Mouse (Mus musculus): ENCODE results near the gene Pgk1. TPM values are rescaled to one million over a fixed set of nuclear protein-coding genes. Genes with fewer than 3 reads are reported as not detected.
A peak's percentile ranks its signal among the peaks of the same experiment; 100 is the strongest.
"Not testable (repeated sequence)": the region's sequence is repeated elsewhere in the genome, so short reads cannot be mapped to it uniquely, and the experiment has no call there.

Gene Pgk1
- total RNA-seq (2021) = 100 to 1,000 TPM; 310 to 357 TPM
- long read RNA-seq, transcript Pgk1-201 (11 exons, 1,825 nt) = major isoform, 265 of 288 reads
- long read RNA-seq, partial matches to known transcripts = 22 of 288 reads
- long read RNA-seq, other reads (novel, unspliced or antisense) = 1 of 288 reads

DNA sequence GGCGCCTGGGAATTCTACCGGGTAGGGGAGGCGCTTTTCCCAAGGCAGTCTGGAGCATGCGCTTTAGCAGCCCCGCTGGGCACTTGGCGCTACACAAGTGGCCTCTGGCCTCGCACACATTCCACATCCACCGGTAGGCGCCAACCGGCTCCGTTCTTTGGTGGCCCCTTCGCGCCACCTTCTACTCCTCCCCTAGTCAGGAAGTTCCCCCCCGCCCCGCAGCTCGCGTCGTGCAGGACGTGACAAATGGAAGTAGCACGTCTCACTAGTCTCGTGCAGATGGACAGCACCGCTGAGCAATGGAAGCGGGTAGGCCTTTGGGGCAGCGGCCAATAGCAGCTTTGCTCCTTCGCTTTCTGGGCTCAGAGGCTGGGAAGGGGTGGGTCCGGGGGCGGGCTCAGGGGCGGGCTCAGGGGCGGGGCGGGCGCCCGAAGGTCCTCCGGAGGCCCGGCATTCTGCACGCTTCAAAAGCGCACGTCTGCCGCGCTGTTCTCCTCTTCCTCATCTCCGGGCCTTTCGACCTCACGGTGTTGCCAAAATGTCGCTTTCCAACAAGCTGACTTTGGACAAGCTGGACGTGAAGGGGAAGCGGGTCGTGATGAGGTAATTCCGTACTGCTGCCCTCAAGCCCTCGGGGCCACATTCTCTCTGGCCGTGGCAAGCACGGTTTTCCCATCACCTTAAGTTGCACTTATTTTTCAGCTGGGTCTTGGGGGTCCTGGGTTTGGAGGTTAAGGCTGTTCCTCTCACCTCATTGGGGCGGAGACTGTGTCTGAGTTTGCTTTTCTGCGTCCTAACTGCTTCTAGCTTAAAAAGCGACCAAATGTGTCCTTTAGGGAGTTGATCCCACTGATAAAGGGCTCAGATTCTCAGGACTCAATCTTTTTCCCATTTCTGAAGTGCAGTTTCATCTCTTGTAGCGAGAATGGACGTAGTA is at the start of gene Pgk1:
Gene Pgk1, plus strand, starts transcription at position 388 of the 937 bp plus-strand sequence.
- DNase-seq (ENCODE audit: low spot score in 2 of 2) = peak; percentile 78 to 84

DNA sequence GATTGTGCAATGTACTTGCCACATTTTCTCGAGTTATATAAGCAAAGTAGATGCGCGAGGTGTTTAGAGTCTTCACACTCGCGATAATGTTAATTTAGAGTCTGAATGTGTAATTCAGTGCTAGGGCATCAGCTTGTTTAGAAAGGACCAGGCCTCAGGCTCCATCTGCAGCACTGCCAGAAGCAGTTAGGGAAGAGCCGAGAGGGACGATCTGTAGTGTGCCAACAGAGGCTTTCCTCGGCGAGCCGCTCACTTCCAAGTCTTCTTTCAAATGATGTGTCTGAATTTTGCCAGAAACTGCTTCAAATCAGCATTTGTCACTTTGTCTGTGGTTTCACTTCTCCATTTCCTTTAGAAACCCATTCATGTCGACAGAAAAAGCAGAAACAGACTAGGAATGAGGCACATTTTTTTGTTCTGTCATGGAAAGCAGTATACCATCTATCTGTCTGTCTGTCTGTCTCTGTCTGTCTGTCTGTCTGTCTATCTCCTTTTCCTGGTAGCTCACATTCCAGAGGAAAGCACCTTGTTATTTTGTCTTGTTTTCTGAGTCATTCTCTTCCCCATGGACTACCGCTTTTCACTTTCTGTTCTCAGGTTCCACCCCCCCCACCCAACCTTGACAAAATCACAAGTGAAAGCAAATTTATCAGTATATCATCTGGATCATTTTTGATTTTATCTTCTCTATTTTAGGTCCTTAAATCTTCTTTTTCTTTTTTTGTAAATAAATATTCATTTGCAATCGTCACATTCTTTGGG is 47.4 kb upstream of the Pgk1 start:
- DNase-seq (ENCODE audit: low spot score in 2 of 2) = no peak

DNA sequence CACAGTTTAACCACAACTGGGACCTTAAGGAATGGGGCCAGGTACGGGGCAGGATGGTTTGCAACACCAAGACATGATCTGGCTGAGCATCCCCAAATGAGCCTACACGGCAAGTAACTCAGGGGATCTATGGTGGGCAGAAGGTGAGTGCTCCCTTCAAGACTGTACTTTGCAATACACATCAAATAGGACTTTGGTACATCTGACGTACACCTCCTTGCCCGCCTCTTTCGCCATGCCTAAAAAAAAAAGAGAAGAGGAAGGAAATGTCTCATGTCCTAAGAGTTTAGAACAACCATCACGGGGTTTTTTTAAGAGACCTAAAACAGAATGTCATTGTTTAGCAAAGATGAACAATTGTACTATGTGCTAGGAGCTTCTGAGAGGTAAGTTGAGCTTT is 44.0 kb upstream of the Pgk1 start, which contains the start of gene Tlr13:
Gene Tlr13, plus strand, starts transcription at position 269 of the 400 bp plus-strand sequence.
- no peak for DNase-seq (ENCODE audit: low spot score in 2 of 2)

DNA sequence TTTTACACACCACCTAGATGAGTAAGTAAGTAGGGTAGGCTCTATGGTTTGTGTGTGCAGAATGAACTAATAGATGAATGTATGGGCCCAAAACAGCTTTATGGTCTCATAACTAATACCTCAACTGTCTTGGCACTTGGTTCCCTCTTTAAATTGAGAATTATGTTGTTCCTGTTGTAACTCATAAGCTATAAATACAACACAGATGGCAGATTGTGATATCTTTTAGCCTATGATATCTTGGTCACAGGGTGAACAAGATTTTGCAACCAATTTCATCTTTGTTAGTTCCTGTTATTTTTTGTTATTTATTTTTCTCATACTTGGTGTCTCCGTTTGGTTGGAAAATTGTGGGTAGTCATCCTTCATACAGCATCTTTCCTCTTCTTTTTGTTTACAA is 38.7 kb upstream of the Pgk1 start:
- DNase-seq (ENCODE audit: low spot score in 2 of 2) = no peak

DNA sequence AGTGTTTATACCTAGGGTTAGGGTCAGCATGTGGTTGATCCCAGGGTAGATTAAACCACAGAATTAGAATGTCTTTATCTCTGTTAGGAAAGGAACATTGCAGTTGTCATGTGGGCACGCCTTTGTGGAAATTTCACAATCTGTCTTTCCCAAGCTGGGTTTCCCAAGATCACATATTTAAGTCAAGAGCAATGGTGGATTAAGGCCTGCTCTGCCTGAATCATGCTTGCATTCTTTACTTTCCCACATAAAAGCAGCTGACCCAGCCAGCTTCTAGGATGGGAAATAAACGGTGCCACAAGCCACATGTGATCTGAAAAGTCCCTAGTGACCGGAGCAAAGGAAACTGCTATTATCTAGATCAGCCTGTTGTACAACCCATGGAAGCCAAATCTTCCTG is 37.4 kb upstream of the Pgk1 start:
- no peak for DNase-seq (ENCODE audit: low spot score in 2 of 2)

DNA sequence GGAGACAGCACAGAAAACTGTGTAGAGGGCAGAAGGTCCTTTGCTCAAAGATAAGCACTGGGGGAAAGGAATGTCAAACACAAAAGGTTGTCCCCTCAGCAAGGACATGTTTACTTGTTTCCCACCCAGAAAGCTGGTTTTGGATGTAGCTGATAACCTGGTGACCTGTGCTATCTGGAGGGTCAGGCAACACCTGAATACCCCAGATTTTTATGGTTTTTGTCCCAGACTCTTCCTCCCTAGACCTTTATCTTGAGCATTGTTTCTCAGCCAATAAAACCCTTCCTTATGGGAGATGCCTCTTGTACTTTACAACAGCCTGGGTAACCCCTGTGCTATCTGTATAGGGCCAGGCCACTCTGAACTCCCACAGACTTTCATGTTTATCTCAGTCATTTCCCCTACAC is 32.7 kb upstream of the Pgk1 start:
- DNase-seq (ENCODE audit: low spot score in 2 of 2) = no peak

DNA sequence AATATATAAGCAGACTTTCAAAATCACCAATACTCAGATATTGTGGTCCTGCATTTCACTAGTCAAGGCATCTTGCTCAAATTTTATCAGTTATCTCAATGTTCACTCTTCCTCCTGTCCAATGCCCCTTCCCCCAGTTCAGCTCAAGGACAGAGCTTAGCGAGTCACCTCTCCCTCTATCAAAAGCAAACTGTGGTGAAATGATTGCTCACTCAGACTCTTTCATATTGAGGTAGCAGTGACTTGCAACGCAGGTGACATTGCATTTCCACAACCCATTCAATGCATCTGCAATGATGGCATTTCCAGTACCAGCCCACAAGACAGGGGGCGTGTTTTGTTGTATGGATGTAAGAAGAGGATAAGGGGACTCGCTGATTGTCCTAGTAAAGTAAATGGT is 31.0 kb upstream of the Pgk1 start:
- no peak for DNase-seq (ENCODE audit: low spot score in 2 of 2)

DNA sequence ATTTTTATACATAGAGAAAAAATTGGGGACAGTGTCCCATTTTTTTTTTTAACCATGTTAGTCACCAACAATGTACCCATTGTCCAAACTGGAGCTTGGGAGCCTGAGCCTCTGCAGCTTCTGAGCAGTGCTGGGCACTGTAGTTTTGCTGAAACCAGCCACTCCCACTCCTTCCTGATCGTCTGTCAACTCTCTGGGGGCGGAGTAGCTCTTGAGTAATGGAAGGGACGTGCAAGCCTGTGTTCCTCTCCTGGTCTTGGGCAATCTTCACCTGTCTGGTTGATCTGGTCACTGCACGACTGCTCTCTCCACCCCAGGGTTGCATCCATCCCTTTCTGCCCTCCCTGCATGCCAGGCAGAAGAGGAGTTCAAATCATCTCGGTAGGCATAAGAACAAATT is 22.9 kb upstream of the Pgk1 start:
- DNase-seq (ENCODE audit: low spot score in 2 of 2) = no peak

DNA sequence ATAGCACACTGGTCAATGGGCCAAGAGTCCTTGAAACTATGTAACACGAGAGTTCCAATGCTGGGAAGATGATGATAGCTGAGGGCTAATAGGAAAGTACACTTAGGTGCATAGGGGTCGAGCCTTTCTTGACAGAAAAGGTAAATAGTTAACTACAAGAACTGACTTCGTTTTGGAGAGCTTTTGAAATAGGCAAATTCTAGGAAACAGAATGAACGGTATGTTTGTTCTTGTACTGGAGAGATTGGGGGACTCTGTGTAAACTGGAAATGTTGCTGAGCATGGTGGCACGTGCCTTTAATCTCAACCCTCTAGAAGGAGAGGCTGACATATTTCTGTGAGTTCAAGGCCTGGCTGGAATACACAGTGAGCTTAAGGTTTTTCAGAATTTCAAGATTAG is 22.3 kb upstream of the Pgk1 start:
- DNase-seq (ENCODE audit: low spot score in 2 of 2) = no peak

DNA sequence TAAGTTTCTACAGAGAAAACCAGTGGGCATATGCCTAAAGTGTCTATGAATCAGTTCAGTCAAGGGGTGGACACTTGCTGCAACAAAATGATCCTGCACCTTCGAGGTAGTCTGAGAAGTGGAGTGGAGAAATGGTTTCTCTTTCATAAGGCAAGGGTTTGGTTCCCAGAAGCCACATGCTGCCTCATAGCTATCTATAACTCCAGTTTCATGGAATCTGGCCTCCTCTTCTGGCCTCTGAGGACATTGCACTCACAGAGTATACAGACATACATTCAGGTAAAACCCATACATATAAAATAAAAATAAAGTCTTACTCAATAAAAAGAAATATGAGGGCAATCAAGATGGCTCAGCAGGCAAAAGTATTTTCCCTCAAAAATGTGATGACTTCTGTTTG is 21.8 kb upstream of the Pgk1 start:
- no peak for DNase-seq (ENCODE audit: low spot score in 2 of 2)

DNA sequence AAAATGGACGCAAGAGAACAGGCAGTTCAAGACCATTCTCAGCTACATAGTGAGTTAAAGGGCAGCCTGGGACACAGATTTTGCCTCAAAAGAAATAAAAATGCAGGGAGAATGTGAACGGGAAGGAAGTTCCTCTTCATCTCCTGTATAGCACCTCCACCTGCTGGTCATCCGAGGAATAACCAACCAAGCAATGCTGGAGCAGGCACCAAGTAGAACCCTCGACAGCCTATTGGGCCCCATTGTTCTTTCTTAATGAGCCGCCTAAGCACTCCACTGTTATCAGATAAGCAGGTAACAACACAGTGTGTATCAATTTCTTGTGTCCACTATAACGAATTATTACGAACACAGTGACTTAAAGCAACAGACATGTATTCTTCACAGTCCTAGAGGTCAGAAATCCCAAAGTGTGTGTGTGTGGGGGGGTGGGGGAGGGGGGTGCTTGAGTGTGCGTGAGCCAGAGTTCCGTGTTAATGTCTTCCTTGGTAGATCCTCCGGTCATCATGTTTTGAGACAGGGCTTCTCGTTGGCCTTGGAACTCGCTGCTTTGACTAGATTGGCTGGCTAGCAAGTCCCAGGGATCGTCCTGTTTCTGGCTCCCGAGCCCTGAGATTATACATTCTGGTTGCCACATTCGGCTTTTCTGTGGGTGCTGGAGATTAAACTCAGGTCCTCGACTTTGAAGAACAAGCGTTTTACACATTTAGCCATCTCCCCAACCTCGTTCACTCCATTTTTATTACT is 15.6 kb upstream of the Pgk1 start:
- DNase-seq (ENCODE audit: low spot score in 2 of 2) = peak; percentile 73 to 82

DNA sequence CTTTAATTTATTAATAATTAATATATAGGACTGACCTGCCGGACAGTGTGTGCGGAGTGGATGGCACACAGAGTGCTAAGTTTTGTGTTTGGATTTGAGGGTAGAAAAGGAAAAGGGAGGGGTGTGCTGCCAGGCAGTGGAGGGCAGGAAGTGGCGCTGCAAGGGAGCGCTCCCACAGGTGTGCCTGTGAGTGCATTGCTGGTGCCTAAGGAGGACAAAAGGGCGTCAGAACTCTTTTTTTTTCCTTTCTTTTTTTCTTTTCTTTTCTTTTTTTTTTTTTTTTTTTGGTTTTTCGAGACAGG is 15.1 kb upstream of the Pgk1 start:
- no peak for DNase-seq (ENCODE audit: low spot score in 2 of 2)

DNA sequence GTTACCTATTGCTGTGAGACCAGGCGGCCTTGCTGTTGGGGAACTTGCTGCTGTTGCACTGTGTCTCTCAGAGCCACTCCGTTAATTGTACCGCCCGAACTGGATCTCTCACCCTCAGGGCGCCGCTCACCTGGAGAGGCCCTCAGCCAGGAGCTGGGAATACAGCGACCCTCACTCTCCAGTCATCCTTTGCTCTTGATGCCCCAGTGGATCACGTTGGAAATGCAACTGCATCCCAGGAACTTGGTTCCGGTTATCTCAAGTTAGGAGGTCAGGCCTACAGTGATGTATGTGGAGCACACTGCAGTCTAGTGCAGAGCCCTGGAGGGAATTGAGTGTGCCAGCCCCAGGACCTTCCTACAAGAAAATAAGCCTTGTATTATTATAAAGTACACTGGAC is 10.6 kb upstream of the Pgk1 start:
- no peak for DNase-seq (ENCODE audit: low spot score in 2 of 2)

DNA sequence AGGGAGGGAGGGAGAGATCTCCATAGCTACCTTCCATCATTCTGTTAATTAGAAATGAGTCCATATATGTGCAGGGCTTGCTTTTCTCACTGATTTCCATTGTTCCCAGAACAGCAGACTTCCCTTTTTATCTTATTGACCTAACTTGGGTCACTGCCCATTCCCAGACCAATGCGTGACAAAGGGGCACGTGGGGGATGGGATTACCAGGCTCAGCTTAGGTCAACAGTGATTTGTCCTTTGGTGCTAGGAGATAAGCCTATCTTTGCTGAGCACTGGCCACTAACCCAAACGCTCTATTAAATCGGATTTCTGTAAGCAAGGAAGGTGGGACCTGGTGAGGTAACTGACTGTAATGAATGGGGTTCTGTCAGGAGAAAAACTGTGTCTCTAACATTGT is 2.6 kb upstream of the Pgk1 start:
- no peak for DNase-seq (ENCODE audit: low spot score in 2 of 2)

DNA sequence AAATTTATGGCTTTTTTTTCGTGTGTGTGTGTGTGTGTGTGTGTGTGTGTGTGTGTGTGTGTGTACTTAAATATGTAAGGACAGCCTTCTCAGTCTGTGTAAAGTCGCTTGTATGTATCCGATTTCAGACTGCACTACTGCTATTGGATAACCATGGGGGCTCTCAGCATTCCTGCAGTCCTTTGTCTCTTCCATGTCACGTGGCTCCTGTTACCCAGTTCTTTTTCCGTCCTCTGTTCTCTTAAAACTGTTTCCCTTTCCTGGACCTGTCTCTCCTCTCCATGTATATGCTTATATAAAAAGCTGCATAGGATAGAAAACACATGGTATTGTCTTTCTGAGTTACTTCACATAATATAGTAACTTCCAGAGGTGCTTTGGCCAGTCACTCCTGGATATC is 1.2 kb upstream of the Pgk1 start:
- DNase-seq (ENCODE audit: low spot score in 2 of 2) = no peak

DNA sequence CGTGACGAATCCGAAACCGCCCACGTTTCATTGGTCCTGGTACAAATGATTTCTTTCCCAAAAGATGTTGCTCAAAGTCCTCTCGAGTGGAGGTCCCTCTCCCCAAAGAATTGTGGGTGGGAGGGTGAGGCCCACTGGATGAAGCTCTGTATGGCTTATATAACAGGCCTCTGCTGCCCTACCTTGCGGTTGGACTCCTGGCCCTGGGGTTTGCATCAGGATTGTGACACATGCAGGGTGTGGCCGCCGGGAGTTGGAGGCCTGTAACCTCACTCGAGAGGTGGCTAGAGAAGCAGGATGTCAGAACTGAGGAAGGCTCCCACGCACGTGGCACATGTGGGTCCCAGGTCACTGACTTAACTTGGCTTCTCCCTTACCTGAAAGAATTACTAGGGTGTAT is 837 bp downstream of the Pgk1 start:
- no peak for DNase-seq (ENCODE audit: low spot score in 2 of 2)

DNA sequence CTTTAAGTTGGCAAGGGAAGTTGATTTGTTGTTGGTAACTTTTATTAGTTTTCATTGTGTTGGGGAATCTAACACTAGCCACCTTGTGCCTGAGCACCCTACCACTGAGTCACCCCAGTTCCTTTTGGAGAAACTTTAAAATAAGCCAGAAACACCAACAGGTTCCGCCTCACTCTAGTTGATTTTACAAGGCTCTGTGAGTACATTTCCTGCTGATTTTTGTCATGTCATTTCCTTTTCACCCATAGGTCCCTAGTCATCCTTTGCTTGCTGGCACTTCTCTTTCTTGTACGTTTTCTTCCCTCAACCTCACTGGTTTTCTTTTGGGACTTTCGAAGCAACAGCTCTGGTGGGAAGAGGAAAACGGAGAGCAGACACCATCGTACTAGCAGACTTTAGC is 2.5 kb downstream of the Pgk1 start:
- DNase-seq (ENCODE audit: low spot score in 2 of 2) = no peak

DNA sequence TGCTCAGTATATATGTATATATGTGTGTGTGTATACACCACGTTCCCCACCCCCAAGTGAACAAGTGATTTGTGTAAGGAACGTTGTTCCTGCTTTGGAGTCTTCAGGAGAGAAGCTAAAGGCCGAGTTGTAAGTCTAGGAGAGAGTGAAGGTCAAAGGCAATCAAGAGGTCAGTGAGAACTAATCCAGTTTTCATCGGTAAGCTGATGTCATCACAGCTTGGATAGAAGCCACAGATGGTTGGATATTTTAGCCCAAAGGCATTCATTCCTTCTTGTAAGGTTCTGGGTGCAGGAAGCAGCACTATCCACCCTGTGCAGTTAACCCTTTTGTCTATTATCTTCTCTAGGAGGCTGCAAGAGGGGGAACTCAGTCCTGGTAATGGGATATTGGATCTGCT is 3.2 kb downstream of the Pgk1 start:
- DNase-seq (ENCODE audit: low spot score in 2 of 2) = no peak

DNA sequence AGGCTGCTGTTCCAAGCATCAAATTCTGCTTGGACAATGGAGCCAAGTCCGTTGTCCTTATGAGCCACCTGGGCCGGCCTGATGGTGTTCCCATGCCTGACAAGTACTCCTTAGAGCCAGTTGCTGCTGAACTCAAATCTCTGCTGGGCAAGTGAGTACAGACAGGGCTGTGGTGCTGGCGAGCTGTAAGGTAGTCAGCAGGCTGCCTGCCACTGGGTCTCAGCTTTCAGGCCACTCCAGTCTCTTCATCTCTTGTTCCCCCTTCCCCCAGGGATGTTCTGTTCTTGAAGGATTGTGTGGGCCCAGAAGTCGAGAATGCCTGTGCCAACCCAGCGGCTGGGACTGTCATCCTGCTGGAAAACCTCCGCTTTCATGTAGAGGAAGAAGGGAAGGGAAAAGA is 7.5 kb downstream of the Pgk1 start:
- not testable (repeated sequence) for DNase-seq (ENCODE audit: low spot score in 2 of 2)

DNA sequence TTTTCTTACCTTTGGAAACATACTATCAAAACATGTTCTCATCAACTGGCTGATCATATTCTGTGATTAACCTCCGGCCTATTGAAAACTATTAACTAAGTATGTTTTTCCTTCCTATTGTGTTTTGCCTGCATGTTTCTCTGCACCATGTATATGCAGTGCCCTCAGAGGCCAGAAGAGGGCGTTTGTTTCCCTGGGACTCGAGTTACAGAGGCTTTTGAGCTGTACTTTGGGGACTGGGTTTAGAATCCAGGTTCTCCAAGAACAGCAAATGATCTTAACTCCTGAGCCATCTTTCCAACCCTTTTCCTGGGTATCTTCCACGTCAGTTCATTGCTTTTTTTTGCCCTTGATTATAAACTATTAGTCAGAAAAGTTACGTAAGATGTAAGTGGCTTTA is 10.4 kb downstream of the Pgk1 start:
- DNase-seq (ENCODE audit: low spot score in 2 of 2) = no peak

DNA sequence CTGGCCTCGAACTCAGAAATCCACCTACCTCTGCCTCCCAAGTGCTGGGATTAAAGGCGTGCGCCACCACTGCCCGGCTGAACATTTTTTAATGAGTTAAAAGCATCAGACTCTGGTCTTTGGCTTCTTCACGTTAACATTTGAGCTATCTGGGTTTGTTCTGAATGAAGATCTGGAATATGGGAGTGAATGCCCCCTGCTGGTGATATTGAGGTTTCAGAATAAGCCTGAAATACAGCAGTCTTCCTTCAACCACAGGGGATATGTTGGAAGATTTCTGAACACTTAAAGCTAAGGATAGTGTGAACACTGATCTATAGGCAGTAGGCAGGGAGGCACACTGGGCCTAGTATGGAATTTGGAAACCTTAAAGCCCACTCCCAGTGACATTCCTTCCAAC is 12.0 kb downstream of the Pgk1 start:
- no peak for DNase-seq (ENCODE audit: low spot score in 2 of 2)

DNA sequence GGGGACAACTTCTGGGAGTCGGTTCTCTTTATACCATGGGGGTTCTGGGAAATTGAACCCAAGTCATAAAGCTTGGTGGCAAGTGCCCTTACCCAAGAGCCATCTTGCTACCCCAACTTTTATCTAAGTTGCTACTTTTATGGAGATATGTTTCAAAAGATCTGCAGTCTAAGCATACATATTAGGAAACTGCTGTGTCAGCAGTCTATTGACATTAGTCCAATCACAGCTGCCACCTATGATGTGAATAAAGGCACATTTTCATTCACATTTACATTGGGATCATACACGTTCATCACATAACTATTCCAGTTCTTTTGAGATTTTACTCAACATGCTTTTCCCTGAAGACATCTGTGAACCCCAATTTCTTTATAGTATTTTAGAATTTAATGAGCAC is 22.2 kb downstream of the Pgk1 start:
- DNase-seq (ENCODE audit: low spot score in 2 of 2) = no peak
